Mouse (Mus musculus): Measurements from ENCODE around the gene Izumo4. TPM values are rescaled to one million over a fixed set of nuclear protein-coding genes. Genes with fewer than 3 reads are reported as not detected.

The Izumo4 gene
- polyA plus RNA-seq, 1 experiment from 2014 or later: 12.5 TPM

DNA sequence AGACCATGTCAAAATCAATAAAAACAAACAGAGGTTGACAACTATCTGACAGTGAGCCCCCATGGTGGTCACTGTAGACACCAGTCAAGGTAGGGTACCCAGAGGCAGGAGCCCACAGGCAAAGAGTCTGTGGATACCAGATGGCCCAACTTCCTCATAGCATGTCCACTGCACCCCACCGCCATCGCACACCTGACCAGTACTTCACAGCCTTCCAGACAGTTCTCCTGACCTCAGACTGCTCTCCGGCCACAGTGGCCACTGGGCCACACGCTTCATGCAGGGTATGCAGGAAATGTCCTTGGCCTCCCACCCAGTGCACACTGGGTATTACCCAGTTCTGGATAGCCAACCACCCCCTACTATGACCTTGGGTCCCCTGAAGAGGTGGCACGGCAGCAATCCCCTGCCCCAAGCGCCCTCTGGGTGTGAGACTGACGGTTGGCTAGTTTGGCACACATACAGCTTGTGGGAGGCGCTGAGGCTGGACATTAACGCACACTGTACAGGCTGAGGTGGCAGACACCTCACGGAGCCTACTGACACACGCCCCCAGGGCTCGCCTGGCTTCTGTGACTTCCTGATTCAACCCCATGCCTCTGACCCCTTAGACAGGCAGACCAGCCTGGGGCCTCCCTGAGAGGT lies 8.5 kb upstream of the Izumo4 start:
- WGBS: 88% methylated on average over 12 of the region's 12 CpGs

DNA sequence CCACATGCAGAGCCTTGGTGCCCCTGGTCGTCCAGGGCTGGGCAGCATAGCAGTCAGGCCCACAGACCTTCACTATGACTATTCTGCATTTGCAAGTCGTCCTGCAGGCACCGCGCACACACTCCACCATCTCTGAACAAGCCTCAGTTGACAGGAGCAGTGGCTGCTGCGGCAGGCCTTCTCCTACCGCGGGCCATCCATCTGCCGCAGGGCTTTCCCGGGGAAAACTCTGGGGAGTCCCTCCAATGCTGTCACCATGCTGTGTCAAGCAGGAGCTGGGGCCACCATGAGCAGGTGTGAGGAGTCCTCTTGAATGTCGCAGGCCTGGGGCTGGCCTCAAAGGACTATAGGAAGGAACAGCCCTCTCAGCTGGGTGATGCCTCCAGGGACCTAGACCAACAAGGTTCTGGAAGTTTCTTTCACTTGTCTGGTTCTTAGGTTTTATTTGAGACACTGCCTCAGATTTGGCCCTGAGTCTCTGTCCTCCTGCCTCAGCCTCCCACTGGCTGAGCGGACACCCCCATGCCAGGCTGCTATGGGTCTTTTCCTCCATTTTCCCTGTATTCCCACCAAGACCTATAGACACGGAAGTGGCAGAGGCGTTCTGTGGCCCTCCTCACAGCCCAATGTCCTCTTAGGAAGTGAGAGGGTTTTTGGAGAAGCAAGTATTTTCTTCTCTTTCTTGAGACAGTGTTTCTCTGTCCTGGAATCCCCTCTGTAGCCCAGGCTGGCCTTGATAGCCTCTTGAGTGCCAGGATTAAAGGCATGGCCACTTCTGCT lies 7.6 kb upstream of the Izumo4 start:
- 87% methylated on average over 13 of the region's 13 CpGs for WGBS
- H3K27ac ChIP-seq: peak overlapping the region; percentile 12; the same call in 1 of the 2 replicates
- 0 out of 2 replicates have a peak, but pooled peaks cover 3% of the 10 kb centered on the region for H3K4me1 ChIP-seq (replicated peaks)
- no peak overlapping the region for H3K9ac ChIP-seq (replicated peaks)
- H3K27me3 ChIP-seq: no peaks in the 10 kb centered on the region
- no peak overlapping the region for H3K4me3 ChIP-seq (replicated peaks)
- no peak overlapping the region for H3K4me2 ChIP-seq
- no peaks in the 10 kb centered on the region for H3K9me3 ChIP-seq
- H3K36me3 ChIP-seq: peaks cover 63% of the 10 kb centered on the region
- no peak for ATAC-seq (ENCODE audit: insufficient number of reproducible peaks, insufficient read depth, low FRiP score, low TSS enrichment, low read depth)

More for the DNA sequence above, 8.5 kb upstream of the Izumo4 start:
- H3K4me3 ChIP-seq (replicated peaks): no peak overlapping the region
- H3K36me3 ChIP-seq: peaks cover 65% of the 10 kb centered on the region
- no peaks in the 10 kb centered on the region for H3K9me3 ChIP-seq
- no peaks in the 10 kb centered on the region for H3K27me3 ChIP-seq
- no peaks in the 10 kb centered on the region for H3K4me1 ChIP-seq (replicated peaks)
- H3K27ac ChIP-seq: no peak overlapping the region
- H3K9ac ChIP-seq (replicated peaks): 0 out of 2 replicates have a peak overlapping the region, but pooled peaks have one; percentile 27
- no peak for ATAC-seq (ENCODE audit: insufficient number of reproducible peaks, insufficient read depth, low FRiP score, low TSS enrichment, low read depth)
- H3K4me2 ChIP-seq: no peak overlapping the region

DNA sequence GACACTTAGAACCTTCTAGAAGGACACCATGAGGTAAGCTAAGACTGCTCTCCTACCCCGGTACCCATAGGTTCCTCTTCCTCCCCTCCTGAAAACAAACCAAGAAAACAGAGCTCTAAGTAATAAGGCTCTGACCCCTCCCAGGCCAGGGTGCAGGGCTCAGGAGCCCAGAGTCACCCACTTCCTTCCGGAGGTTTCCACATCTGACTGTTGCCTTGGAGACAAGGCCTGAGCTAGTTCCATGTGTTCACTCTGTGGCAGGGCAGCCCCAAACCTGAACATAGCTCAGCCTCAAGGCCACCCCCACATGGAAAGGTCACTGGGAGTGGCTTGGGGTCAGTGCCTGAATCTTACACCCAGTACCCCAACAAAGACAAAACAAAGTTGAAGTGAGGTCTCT lies 6.8 kb upstream of the Izumo4 start:
- H3K27ac ChIP-seq: 0 out of 2 replicates have a peak overlapping the region, but pooled peaks have one; percentile 12
- no peaks in the 10 kb centered on the region for H3K9me3 ChIP-seq

GRCm38 (mm10) chr10:80695801-80696501 lies 6.0 kb upstream of the Izumo4 start:
- no peak for ATAC-seq (ENCODE audit: insufficient number of reproducible peaks, insufficient read depth, low FRiP score, low TSS enrichment, low read depth)
- H3K27me3 ChIP-seq: no peaks in the 10 kb centered on the region
- no peak overlapping the region for H3K4me2 ChIP-seq
- peaks cover 47% of the 10 kb centered on the region for H3K36me3 ChIP-seq
- peak overlapping the region; percentile 35; the same call in 1 of the 2 replicates for H3K27ac ChIP-seq
- peak overlapping the region; percentile 45; the same call in 1 of the 2 replicates for H3K9ac ChIP-seq (replicated peaks)
- WGBS: 76% methylated on average over 10 of the region's 10 CpGs
- no peaks in the 10 kb centered on the region for H3K9me3 ChIP-seq
- H3K4me3 ChIP-seq (replicated peaks): no peak overlapping the region
- H3K4me1 ChIP-seq (replicated peaks): peaks cover 15% of the 10 kb centered on the region

More for the DNA sequence above, 6.8 kb upstream of the Izumo4 start:
- Histone ChIP-seq H3K9ac (replicated peaks) (no peak overlapping the region), H3K27me3 (no peaks in the 10 kb centered on the region), H3K4me3 (replicated peaks) (no peak overlapping the region), H3K4me1 (replicated peaks) (peaks cover 7% of the 10 kb centered on the region; the same call in 1 of the 2 replicates), H3K4me2 (no peak overlapping the region), H3K36me3 (peaks cover 55% of the 10 kb centered on the region)
- no peak for ATAC-seq (ENCODE audit: insufficient number of reproducible peaks, insufficient read depth, low FRiP score, low TSS enrichment, low read depth)
- WGBS: 84% methylated on average over 2 of the region's 2 CpGs

DNA sequence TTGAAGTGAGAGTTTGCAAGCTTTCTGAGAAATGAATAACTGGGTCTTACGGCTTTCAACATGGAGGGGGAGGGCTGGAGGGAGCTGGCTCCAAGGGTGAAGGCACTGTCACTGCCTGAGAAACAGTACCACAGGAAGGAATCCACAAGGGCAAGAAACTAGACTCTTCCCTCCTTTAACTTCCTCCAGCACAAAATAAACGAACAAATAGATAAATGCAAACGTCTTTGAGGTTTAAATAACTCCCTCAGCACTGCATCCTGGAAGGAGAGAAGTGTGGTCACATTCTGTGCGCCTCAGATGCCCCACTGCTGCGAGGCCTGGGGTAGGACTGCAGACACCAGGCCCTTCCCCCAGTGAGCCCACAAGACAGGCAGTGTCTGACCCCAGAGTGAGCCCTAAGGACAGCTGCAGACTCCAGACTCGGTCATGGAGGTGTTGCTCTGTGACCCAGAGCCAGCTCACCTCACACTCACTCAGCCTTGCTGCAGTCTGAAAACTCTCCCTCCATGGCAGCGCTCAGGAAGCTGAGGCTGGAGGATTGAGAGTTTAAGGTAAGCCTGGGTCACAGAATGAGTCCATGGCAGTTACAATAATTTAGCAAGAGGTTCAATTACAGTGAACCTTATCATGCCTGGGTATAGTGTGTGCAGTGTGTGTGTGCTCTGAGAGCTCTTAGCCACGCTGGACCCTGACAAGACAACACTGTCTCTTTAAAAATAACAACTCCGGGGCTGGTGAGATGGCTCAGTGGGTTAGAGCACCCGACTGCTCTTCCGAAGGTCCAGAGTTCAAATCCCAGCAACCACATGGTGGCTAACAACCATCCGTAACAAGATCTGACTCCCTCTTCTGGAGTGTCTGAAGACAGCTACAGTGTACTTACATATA lies 5.2 kb upstream of the Izumo4 start:
- Histone ChIP-seq H3K4me2 (no peak overlapping the region), H3K27ac (peak overlapping the region; percentile 35; the same call in 1 of the 2 replicates), H3K9me3 (no peaks in the 10 kb centered on the region), H3K36me3 (peaks cover 39% of the 10 kb centered on the region), H3K4me1 (replicated peaks) (peaks cover 17% of the 10 kb centered on the region), H3K9ac (replicated peaks) (peak overlapping the region; percentile 45; the same call in 1 of the 2 replicates), H3K4me3 (replicated peaks) (no peak overlapping the region), H3K27me3 (no peaks in the 10 kb centered on the region)
- no peak for ATAC-seq (ENCODE audit: insufficient number of reproducible peaks, insufficient read depth, low FRiP score, low TSS enrichment, low read depth)
- 71% methylated on average over 12 of the region's 12 CpGs for WGBS

DNA sequence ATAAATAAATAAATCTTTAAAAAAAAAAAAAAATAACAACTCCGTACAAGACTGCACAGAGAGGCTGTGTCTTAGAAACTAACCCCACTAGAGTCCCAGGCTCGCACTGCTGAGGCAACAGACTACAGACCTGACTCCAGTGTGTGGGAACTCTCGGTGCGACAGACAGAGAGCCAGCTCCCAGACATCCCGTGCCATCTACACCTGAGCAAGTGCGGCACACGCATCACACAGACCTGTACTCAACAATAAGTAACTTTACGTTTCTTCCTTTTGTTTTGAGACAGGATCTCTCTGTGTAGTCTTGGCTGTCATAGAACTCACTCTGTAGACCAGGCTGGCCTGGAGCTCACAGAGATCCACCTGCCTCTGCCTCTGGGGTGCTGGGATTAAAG lies 4.6 kb upstream of the Izumo4 start:
- H3K36me3 ChIP-seq: peaks cover 39% of the 10 kb centered on the region
- no peak for ATAC-seq (ENCODE audit: insufficient number of reproducible peaks, insufficient read depth, low FRiP score, low TSS enrichment, low read depth)
- no peaks in the 10 kb centered on the region for H3K9me3 ChIP-seq
- no peak overlapping the region for H3K9ac ChIP-seq (replicated peaks)
- WGBS: 92% methylated on average over 8 of the region's 8 CpGs
- no peak overlapping the region for H3K4me2 ChIP-seq
- H3K27ac ChIP-seq: no peak overlapping the region
- H3K4me3 ChIP-seq (replicated peaks): no peak overlapping the region
- H3K4me1 ChIP-seq (replicated peaks): peaks cover 17% of the 10 kb centered on the region
- no peaks in the 10 kb centered on the region for H3K27me3 ChIP-seq

GRCm38 (mm10) chr10:80697812-80698211 lies 4.2 kb upstream of the Izumo4 start:
- Histone ChIP-seq H3K36me3 (peaks cover 38% of the 10 kb centered on the region), H3K4me2 (no peak overlapping the region), H3K9me3 (no peaks in the 10 kb centered on the region), H3K4me1 (replicated peaks) (peaks cover 18% of the 10 kb centered on the region), H3K27me3 (no peaks in the 10 kb centered on the region), H3K9ac (replicated peaks) (0 out of 2 replicates have a peak overlapping the region, but pooled peaks have one; percentile 37), H3K27ac (no peak overlapping the region), H3K4me3 (replicated peaks) (0 out of 2 replicates have a peak overlapping the region, but pooled peaks have one; percentile 3)
- WGBS: 79% methylated on average over 9 of the region's 9 CpGs
- no peak for ATAC-seq (ENCODE audit: insufficient number of reproducible peaks, insufficient read depth, low FRiP score, low TSS enrichment, low read depth)

DNA sequence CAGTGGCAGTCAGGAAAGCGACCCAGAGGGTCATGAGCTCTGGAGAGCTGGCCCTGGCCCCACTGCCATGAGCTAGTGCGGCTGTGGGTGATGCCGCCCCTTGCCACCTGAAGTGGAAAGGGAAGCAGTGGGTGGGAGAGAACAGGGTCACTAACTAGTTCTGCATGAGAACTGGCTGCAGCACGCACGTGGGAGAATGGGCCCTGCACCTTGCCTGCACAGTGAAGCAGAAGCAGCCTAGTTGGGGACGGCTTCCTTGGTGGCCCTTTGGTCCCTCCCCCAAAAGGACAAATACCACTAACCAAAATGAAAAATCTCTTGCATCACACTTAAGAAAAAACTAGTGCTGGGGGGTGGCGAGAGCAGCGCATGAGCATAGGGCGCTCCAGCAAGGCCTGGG lies 3.4 kb upstream of the Izumo4 start:
- H3K9ac ChIP-seq (replicated peaks): no peak overlapping the region
- no peak for ATAC-seq (ENCODE audit: insufficient number of reproducible peaks, insufficient read depth, low FRiP score, low TSS enrichment, low read depth)
- peaks cover 26% of the 10 kb centered on the region for H3K4me1 ChIP-seq (replicated peaks)
- no peaks in the 10 kb centered on the region for H3K9me3 ChIP-seq
- WGBS: 95% methylated on average over 9 of the region's 9 CpGs
- H3K4me2 ChIP-seq: no peak overlapping the region
- no peak overlapping the region for H3K4me3 ChIP-seq (replicated peaks)
- no peak overlapping the region for H3K27ac ChIP-seq
- peaks cover 30% of the 10 kb centered on the region for H3K36me3 ChIP-seq
- no peaks in the 10 kb centered on the region for H3K27me3 ChIP-seq

- Histone ChIP-seq H3K9me3 (no peaks in the 10 kb centered on the region), H3K4me2 (peak overlapping the region; percentile 82; the same call in 1 of the 2 replicates), H3K27ac (no peak overlapping the region), H3K36me3 (peaks cover 23% of the 10 kb centered on the region), H3K9ac (replicated peaks) (no peak overlapping the region), H3K27me3 (no peaks in the 10 kb centered on the region), H3K4me1 (replicated peaks) (peaks cover 30% of the 10 kb centered on the region), H3K4me3 (replicated peaks) (no peak overlapping the region)
- no peak for ATAC-seq (ENCODE audit: insufficient number of reproducible peaks, insufficient read depth, low FRiP score, low TSS enrichment, low read depth)
- WGBS: 88% methylated on average over 7 of the region's 7 CpGs
Measured at GRCm38 (mm10) chr10:80700038-80700504, 1.9 kb upstream of the Izumo4 start.

DNA sequence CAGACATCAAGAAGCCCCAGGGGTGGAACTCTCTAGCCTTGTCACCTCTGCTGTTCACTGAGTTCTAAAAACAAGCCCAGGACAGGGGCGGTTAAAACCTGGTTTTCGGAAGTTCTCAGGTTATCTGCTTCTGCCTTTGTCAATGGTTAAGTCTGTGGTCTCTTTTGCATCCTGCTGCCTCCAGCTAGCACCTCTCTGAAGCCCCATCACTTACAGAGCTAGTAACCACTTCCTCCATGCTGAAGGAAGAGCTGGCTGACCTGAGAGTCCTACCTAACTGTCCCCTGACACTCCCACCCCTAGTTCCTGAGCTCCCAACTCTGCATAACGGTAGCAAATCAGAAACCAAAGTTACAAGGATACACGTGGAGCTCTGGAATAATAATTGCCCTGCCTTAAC lies 1.3 kb upstream of the Izumo4 start:
- Histone ChIP-seq H3K27ac (no peak overlapping the region), H3K9ac (replicated peaks) (no peak overlapping the region; the same call in 1 of the 2 replicates), H3K4me1 (replicated peaks) (peaks cover 30% of the 10 kb centered on the region), H3K36me3 (peaks cover 27% of the 10 kb centered on the region), H3K9me3 (no peaks in the 10 kb centered on the region), H3K4me3 (replicated peaks) (peak overlapping the region; percentile 62), H3K4me2 (peak overlapping the region; percentile 82), H3K27me3 (no peaks in the 10 kb centered on the region)
- ATAC-seq (ENCODE audit: insufficient number of reproducible peaks, insufficient read depth, low FRiP score, low TSS enrichment, low read depth): no peak
- WGBS: 39% methylated on average over 4 of the region's 4 CpGs

Measured in limb, embryonic 12.5 days (tissue).